Mouse (Mus musculus) Patski (cell line): ENCODE results near the gene Frmd6. TPM values are rescaled to one million over a fixed set of nuclear protein-coding genes. Genes with fewer than 3 reads are reported as not detected.

ENCODE experiments used
- ATAC-seq: fragments of 100-300 bp; one replicate; pipeline ENCODE4 v1.8.0; 2021
- CTCF ChIA-PET: fragments of 350-600 bp; sonication (Branson Sonifier 250); formaldehyde crosslinking; loops from one replicate; lab custom pipeline; 2022; ENCODE audit warnings: inconsistent platforms; lab: Charles Lee
- POLR2A ChIA-PET: fragments of 350-600 bp; sonication (Branson Sonifier 250); formaldehyde crosslinking; loops from one replicate; lab custom pipeline; 2022; ENCODE audit warnings: antibody characterized with exemption, inconsistent platforms; lab: Charles Lee
- DNase-seq: peaks from one replicate; pipeline ENCODE4 v3.0.0-alpha.2; 2011; ENCODE audit warnings: low read depth, low spot score
- H3K27me3 ChIP-seq: fragments of 371-371 bp; one replicate; pipeline ENCODE4 v1.5.1; 2021
- CTCF ChIP-seq: fragments of 100-300 bp; IDR thresholded peaks from one replicate; pipeline ENCODE4 v1.5.1; 2021
- in situ Hi-C: fragments of 300-500 bp; cut with MboI; formaldehyde crosslinking; loops from 3 replicates; pipeline ENCODE4 v1.11.1; 2018; ENCODE audit warnings: low pct_unique_long_range_greater_than_20kb, mixed read lengths
- polyA plus RNA-seq: library from polyadenylated mRNA; unstranded; gene quantifications from one replicate; pipeline ENCODE4 v1.2.3, GENCODE M21; 2021

Gene Frmd6
- polyA plus RNA-seq, 1 experiment from 2014 or later: 79.3 TPM

DNA sequence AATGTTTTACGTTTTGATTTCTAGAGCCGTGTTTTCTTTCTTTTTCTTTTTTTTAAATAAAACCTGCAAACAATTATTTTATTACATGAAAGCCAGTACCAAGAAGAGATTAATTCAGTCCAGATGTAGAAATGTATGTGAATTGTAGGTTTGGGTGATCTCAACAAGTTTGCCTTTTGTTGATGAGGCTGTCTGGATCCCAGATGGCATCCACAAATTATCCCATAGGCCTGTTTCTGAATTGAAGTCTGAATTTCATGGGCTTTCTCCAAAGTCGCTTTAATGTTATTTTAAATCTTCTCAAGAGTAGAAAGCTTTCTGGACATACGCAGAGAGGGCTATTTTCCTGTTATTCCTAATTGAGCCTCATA, 2.6 kb downstream of the Frmd6 start:
- in situ Hi-C loops: loop anchor here (5.0 to 10.0 kb wide), 2 partner anchors 79 to 123 kb away; no protein-coding TSS in a partner anchor
- ChIA-PET CTCF (no interaction called here), POLR2A (interaction anchor here (1.0 kb wide), 1 partner anchor 75 kb away, joined by 3 read pairs; no protein-coding TSS in a partner anchor)
- no peak for DNase-seq
- no peak for TF ChIP-seq CTCF
- H3K27me3 ChIP-seq: no peaks in the 10 kb centered on the region
- ATAC-seq: no peak

DNA sequence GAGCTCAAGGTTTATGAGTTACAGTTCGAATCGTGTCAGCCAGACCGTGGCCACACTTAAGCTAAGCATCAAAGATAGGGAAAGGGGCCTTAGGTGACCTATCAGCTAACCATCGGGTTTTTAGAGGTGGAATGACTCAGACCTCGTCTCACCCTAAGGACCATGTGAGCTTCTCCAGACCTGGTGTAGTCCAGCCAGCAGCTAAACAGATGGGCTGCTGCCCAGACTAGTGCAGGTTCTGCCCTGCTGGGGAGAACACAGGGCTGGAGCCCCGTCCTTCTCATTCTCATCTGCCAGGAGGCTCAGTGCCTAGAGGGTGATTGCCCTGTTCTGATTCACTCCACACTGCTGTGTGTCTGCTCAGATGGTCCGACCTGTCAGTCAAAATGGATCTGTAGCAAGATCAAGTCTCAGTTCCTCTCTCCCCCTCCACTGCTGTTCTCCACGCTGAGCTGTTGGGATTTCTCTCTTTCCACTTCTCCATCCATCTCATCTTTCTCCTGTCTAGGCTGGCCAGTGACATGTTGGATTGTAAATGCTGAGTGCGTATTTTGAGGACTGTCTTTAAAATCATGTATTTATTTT, 5.8 kb downstream of the Frmd6 start:
- ATAC-seq: no peak

DNA sequence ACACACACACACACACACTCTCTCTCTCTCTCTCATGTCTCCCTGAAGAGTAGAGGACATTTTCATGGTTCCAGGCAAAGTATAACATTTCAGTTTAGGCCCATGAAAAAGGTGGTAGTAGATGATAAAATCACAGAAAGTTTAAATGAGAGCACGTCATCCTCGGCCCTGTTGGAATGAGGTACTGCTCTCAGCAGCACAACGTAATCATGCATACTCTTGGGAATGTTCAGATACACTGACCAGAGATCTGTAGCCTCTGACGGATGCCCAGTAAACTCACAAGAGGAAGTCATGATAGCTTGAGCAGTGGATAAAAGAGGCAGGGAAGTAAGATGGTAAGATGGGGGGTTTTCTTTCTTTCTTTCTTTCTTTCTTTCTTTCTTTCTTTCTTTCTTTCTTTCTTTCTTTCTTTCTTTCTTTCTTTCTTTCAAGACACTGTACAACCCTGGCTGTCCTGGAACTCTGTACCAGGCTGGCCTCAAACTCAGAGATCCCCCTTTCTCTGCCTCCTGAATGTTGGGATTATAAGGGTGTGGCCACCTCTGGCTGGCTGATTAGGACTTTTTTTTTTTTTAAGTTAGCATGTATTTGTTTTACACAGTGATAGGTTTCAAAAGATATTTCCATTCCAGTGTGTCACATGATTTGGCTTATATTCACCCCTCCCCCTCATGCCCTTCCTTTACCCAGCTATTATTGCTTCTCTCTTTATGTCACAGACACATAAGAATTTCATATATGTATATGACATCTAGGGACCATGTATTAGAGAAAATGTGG, 7.1 kb downstream of the Frmd6 start:
- ATAC-seq (no peak), DNase-seq (no peak)
- H3K27me3 ChIP-seq: no peaks in the 10 kb centered on the region
- ChIA-PET POLR2A (no interaction called here), CTCF (no interaction called here)
- in situ Hi-C loops: no loop called here
- TF ChIP-seq CTCF: no peak

More for the DNA sequence above, 5.8 kb downstream of the Frmd6 start:
- CTCF ChIA-PET: interaction anchor here (1.5 to 1.6 kb wide), 2 partner anchors 79 to 336 kb away, joined by 3 to 5 read pairs; no protein-coding TSS in a partner anchor
- no peak for TF ChIP-seq CTCF
- no peak for DNase-seq
- in situ Hi-C loops: no loop called here
- POLR2A ChIA-PET: no interaction called here
- H3K27me3 ChIP-seq: no peaks in the 10 kb centered on the region

DNA sequence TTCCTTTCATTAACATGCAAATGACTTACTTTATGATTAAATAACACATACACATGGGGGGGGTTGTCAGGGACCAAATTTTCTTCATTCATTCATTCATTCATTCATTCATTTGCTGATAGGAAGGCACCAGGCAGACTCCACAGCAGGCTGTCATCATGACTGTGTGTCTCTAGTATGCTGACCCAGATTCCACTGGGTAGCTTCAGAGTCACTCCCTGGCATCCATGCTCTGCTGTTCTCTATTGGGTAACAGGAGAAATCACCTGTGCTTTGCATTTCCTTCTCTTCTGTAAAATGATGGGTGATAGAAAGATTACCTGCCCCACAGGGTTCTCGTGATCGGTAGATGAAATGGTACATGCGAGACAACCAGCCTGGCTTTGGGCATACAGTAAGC, 7.7 kb downstream of the Frmd6 start:
- no peaks in the 10 kb centered on the region for H3K27me3 ChIP-seq
- ATAC-seq: no peak
- POLR2A ChIA-PET: no interaction called here
- CTCF ChIA-PET: no interaction called here
- DNase-seq: no peak
- no peak for TF ChIP-seq CTCF
- in situ Hi-C loops: no loop called here

DNA sequence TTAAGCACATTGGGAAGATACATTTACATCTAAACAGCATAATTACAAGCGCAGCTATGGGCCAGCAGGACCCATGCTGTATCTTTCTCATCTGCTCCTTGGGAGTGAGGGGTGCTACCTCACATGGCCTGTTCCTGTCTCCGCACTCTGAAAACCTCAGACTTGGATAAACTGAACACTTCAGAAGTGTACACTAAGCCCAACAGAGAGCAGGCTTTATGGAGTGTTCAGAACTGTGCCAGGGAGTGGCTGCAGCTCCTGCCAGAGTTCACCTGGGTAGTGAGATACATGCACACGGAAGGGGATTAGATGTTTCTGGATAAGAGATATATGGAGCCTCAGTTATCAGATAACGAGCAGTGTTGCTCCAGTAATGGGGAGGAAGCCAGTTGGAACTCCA, 8.7 kb downstream of the Frmd6 start:
- POLR2A ChIA-PET: no interaction called here
- DNase-seq: no peak
- CTCF ChIA-PET: interaction anchor here (0.8 kb wide), 1 partner anchor 76 kb away, joined by 3 read pairs; no protein-coding TSS in a partner anchor
- no peak for TF ChIP-seq CTCF
- no peaks in the 10 kb centered on the region for H3K27me3 ChIP-seq
- no peak for ATAC-seq
- in situ Hi-C loops: no loop called here

DNA sequence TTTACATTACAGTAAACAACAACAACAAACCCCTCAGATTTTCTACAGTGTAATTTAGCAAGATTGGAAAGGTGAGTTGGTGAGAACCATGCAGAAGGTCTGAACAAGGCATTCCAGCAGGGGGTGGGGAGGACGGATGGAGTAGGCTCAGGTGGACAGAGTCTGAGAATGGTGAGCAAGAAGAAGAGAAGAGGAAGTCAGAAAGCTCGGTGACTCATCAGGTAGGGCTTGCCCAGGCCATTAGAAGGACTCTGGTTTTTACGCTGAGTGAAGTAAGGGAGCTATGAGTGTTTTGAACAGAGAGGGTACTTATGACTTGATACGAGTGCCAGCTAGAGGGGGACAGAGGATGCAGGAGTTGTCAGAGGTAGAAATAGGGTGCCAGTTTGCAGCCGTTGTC, 9.7 kb downstream of the Frmd6 start:
- DNase-seq: no peak
- ATAC-seq: no peak
- in situ Hi-C loops: no loop called here
- H3K27me3 ChIP-seq: no peaks in the 10 kb centered on the region
- ChIA-PET CTCF (interaction anchor here (1.2 kb wide), 1 partner anchor 340 kb away, joined by 3 read pairs; no protein-coding TSS in a partner anchor), POLR2A (interaction anchor here (0.6 kb wide), 1 partner anchor 83 kb away, joined by 5 read pairs; no protein-coding TSS in a partner anchor)
- no peak for TF ChIP-seq CTCF

DNA sequence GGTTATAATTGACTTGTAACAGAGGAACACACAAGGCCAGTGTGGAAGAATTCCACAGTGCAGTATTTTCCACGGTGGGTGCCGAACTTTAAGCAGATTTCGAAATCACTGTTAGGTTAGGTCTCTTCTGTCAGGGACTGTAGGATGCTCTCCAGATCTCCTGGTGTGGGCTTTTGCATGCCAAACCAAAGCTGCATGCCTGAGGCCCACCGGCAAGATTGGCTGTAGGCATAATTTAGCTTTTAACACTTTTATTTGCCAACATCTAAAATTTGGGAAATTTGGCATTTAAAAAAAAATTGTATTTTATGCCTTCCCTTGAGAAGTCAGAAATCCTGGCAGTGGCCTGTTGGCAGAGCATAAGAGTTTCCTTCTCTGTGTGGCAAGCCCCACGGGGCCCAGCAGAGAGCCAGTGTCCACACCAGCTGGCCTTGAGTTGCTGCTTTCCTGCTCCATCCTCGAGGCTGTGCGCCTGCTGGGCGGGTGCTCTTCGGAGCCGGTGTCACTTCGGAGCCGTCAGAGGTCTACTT, 12.5 kb downstream of the Frmd6 start:
- CTCF ChIA-PET: interaction anchor here (1.7 kb wide), 1 partner anchor 9 kb away, joined by 5 read pairs; no protein-coding TSS in a partner anchor
- no peak for ATAC-seq
- TF ChIP-seq CTCF: no peak
- no peaks in the 10 kb centered on the region for H3K27me3 ChIP-seq
- POLR2A ChIA-PET: interaction anchor here (1.2 kb wide), 1 partner anchor 17 kb away, joined by 3 read pairs; no protein-coding TSS in a partner anchor
- no peak for DNase-seq
- in situ Hi-C loops: no loop called here

DNA sequence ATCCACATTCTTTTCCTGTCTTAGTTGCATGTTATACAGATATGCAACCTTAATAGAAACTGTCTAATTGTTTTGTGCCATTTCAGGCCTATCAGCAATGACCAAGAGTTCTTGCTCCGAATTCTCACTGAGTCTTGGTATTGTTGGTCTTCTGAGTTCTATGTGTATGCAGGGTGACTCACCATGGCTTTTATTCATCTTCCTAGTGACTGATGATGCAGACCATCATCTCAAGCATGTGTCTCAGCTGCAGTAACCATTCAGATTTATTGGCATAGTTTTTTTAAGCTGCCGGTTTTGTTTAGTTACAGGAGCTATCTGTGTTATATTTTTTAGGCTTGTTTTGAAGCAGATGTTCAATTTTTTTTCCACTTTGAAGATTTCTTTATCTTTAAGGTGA, 20.1 kb downstream of the Frmd6 start:
- CTCF ChIA-PET: no interaction called here
- ATAC-seq: no peak
- in situ Hi-C loops: no loop called here
- no peak for DNase-seq
- no peak for TF ChIP-seq CTCF
- H3K27me3 ChIP-seq: no peaks in the 10 kb centered on the region
- POLR2A ChIA-PET: interaction anchor here (1.5 kb wide), 1 partner anchor 9 kb away, joined by 3 read pairs; no protein-coding TSS in a partner anchor

DNA sequence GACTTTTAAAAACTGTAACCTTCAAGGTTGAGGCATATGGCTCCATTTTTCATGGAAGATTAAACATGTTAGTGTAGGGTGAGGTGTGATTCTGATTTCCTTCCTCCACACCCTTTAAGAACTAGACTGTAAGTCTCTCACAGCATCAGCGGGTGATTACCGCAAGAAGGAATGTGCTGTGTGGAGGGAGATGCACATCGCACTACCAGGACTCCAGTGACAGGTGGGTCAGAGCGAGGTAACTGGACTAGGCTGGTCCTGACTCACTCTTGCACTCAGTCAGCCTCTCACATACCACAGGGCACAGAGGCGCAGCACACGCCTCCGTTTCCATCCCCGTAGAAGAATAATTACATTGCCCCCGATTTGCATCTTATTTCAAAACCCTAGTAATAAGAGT, 23.7 kb downstream of the Frmd6 start:
- ChIA-PET CTCF (no interaction called here), POLR2A (no interaction called here)
- TF ChIP-seq CTCF: no peak
- ATAC-seq: peak; percentile 26
- in situ Hi-C loops: no loop called here
- DNase-seq: no peak
- no peaks in the 10 kb centered on the region for H3K27me3 ChIP-seq

DNA sequence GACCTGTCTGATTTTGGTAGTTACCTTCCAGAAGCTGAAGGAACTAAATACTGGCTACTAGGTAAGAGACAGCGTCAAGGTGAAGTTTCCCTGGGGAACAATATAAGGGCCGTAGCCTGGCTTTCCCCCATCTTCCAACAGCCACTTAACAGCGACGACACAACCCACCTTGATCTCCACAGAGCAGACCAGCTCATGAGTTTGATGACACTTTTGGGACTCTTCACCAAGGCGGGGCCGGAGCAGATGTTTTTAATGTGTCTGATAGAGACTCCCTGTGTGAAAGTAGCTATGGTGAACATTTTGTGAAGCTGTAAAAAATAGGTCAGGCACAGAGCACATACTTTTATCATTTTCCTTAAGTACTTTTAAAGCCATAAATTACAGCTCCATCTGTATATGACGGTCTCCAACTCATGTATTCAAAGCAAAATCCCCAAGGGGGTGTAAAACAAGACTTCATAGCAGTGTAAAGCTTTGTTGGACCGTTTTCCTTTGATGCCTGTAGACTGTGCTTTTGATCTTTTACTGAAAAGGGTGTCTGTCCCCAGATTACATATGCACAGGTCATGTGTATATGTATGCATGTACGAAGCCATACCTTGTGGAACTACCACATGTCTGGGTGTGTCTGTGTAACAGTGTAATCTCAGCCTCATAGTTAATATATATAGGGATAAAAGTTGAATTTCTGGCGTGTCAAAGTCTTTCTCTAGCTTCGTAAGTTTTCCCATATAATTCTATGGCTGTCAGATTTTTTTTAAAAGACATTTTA, 24.4 kb downstream of the Frmd6 start:
- ATAC-seq (no peak), DNase-seq (no peak)
- no peak for TF ChIP-seq CTCF
- in situ Hi-C loops: no loop called here
- ChIA-PET POLR2A (no interaction called here), CTCF (no interaction called here)
- no peaks in the 10 kb centered on the region for H3K27me3 ChIP-seq
